Mouse (Mus musculus): Measurements from ENCODE around the gene Gm20388.

- TF ChIP-seq CTCF (IDR thresholded peaks at IDR 0.05; ENCODE audit: low read depth) (no peak), EP300 (optimal IDR thresholded peaks at IDR 0.05) (no peak)
These were observed 3594.6 kb downstream of the Gm20388 start for GRCm38 (mm10) chr8:123505267-123505666.
